Mouse (Mus musculus): ENCODE results near the gene Col17a1. TPM values are rescaled to one million over a fixed set of nuclear protein-coding genes. Genes with fewer than 3 reads are reported as not detected.

The Col17a1 gene
- total RNA-seq, 2 experiments from 2014 or later = 0.65 to 1.3 TPM

DNA sequence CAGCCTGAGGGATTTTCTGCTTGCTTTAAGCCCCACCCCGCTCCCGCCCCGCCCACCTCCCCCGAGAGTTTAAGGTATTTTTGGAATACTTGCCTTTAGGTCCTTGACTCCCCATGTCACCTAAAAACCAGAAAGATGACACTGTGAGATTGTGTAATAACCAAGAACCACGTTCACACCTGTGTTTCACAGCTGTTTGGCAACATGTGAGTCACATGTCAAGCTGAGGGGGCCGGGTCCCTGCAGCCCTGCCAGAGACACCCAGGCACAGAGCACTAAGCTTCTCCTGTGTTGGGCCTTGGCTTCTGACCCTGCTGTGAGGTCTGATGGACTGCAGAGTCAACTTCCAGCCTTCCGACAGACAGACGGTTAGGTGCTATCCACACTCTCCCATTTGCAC, 24.3 kb downstream of the Col17a1 start:
- no peak for DNase-seq

DNA sequence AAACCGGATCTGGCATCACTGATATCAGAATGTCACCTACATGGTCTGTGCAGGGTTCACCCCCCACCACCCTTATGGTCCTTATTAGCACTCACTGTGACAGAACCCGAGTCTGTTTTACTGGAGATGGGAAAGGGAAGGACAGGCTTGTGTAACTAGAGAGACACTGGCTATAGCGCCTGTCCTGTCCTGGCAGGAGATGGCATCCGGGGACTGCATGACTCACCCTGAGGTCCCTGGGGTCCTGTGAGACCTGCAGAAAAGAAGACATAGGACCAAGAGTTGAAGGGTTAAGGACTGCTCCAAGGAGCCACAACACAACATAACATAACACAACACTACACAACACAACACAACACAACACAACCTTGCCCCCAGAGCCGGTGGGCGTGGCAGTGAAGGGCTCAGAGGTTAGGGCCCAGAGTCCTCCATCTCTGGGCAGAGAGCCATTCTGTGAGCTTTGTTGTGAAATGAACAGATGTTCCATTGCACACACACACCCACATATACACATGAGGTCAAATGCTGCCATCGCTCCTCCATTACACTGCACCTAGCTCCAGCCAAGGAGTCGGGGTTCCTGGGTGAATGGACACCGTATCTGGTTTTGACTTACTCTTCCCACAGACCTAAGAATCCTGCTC, 32.0 kb downstream of the Col17a1 start:
- no peak for DNase-seq

DNA sequence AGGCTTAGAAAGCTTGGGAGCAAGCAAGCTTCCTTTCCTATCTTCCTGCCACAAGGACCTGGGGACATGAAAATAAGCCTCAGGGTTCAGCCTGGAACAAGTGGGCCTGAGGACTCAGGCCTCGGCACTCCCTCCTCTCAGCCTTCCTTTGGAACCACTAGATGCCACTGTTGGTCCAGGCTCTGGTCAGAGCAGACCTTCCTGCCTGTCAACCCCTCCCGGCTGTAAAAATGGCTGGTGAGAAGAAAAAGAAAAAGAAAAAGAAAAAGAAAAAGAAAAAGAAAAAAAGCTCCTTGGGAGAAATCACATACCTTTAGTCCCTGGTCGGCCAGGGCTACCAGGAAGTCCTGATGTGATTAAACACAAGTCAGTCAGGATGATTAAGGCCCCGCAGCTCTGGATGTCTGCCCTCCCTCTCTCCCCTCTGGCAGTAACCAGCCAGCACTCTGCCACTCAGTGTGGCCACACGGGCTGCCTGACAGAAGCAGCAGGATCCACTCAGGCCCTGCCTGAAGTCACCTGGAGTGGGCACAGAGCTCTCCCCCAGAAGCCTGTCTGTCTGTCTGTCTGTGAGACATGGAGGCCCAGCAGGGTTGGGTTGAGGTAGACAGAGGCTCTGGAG, 32.9 kb downstream of the Col17a1 start:
- DNase-seq = peak; percentile 55

GRCm38 (mm10) chr19:47654896-47655295, 37.0 kb downstream of the Col17a1 start:
- peak; percentile 36 for DNase-seq

DNA sequence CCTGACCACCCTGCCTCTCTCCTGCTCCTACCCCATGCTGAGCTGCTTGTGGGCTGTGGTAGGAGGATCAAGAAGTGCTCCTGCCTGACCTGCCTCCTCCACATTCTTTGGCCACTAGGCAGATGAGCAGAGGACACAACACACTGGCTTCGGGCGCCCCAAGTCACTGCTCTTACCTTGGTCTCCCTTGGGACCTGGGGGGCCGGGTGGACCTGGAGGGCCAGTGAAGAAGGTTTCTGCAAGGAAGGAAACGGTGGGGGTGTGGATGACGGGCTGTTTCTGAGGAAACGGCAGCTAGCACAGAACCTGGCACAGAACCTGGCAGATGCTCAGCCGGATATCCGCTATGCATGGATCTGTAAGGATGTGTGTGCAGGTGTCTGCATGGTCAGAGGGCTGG, 38.7 kb downstream of the Col17a1 start:
- DNase-seq = no peak

DNA sequence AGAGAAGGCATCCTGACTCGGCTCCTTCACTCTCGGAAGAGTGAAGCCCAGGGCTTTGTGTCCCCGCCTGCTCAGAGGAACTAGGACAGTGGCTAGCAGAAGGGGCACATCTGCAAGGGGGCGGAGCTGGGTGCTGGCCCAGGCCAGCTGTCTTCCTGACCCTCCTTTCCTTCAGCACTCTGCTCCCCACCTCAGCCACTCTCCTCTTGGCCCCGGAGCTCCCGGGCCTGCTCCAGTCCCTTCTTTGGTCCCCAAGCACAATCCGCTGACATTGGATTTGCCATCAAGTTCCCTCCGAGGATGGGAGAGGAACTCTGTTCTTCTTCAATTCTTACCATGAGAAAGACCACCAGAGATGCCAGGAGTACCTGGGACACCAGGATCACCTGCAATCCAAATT, 39.6 kb downstream of the Col17a1 start:
- no peak for DNase-seq

- no peak for DNase-seq
Measured at GRCm38 (mm10) chr19:47651160-47651480, 40.8 kb downstream of the Col17a1 start.

DNA sequence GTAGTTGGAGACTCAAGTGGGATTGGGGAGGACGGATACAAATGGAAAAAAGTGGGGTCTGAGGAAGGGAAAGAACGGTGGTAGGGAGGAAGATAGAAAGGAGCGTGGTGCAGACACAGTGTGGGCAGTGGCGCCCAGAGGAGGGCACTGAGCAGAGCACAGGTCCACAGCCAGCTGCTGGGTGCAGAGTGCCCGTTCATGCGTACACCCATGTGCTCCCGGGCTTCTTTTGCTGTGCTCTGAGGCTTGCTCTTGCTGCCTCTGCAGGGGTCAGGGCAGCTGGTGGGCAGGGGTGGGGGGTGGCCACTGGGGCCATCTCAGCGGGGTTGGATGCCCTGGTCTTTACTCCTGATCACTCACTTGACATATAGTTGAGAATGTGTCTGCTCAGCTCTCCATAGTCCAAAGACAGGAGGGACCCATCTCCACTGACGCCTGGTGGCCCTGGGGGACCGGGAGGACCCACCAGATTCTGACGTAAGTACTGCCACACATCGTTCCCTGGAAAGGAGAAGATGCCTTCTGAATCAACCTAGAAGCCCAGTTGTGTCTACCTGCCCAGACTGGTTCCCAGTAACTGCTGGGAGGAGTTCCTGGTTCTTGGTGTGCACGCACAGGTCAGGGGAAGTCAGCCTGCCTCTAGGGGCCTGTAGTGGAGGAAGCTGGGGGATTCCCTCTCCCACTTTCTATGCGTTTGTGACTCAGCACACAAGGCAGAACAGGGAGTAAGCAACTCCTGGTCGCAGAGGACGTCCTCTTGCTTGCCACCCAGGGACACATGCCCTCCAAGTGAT, 41.3 kb downstream of the Col17a1 start:
- no peak for DNase-seq

- no peak for DNase-seq
Measured at GRCm38 (mm10) chr19:47649071-47649470, 42.8 kb downstream of the Col17a1 start.

DNA sequence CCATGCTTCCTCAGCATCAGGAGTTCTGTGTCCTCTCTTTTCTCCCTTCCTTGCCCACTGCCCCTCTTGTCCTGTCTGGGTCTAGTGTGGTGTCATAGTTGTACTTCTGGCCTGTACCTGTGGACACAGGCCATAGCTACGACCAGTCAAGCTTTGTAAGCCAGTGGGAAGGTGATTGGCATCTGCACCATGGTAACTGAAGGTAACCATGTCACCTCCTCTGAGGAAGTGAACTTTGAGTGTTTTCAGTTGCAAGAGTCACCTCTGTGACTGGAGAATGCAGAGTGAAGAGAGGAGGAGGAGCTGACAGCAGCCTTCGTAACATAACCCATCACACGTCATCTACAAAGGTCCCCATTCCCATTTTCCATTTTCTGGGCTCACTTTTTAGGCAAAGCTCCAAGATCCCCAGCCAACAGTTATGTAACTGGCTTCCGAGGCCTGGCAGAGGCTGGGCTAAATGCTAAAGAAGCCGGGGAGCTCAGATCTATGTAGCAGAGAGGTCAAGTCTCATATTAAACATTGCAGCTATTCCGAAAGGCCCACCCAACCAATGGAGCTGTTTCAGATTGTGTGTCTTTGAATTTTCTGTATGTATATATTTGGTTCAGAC, 45.3 kb downstream of the Col17a1 start:
- no peak for DNase-seq

DNA sequence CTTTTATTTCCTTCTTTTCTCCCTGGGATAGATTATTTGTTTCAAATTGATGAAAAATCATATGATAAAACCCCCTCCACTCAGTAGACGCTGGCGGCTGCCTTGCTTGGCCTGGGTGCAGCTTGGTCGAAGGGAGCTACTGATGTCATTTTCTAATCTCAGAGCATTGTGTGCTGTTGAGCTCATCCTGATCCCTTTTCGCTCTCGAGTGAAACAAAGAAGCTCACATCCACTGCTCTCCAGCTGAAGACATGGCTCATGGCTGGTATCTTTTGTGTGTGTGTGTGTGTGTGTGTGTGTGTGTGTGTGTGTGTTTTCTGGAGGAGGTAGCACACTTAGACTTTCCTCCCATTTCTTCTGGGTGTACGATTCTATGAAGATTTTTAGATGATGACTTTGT, 46.3 kb downstream of the Col17a1 start:
- DNase-seq = no peak

DNA sequence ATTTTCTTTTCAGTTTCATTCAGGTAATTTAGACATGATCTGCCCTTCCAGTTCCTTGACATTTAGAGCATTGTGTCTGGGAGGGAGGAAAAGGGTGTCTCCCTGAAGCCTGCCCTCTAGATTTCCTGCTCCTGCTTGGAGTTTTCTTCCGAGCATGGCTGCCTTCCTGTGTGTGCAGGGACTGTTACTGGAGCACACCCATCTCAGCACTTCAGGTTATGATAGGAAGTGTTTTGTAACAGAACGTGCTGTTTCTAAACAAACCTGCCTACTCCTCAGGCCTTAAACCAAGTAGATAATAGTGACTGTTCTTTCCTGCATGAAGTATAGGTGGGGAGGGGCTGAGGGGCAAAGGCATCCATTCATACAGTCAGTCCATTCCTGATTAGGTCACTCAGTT, 48.0 kb downstream of the Col17a1 start:
- DNase-seq = no peak

DNA sequence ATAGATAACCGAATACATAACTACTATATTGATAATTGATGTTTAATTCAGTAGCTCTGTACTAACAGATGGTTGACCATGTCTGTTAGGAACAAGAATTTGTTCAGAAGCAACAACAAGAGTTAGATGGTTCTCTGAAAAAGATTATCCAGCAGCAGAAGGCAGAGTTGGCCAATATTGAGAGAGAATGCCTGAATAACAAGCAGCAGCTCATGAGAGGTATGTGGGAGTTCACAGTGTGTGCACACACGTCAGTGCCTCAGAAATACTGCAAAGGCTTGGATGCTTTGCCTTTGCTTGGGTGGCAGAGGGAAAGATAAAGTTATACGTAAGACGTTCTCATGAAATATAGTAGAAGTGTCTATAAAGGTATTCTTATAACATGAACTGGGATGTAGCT, 56.5 kb downstream of the Col17a1 start:
- DNase-seq = no peak

DNA sequence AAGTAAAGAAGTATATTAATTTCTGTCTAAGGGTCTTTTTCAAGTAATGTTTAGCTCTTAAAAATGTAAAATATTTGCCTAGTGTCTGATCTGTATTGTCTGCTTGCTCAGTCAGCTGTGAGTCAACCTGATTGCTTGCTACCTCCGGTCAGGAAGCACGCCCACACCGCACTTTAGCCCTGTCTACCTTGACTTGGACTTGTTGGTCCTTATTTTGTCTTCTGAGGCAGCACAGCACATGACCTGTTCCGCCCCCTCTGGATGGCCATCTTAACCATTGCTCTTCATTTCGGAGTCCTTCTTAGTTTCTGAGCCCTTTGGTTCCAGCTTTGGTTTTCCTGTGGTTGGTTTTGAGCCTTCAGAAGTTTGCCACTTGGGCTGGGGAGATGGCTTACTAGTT, 60.1 kb downstream of the Col17a1 start:
- DNase-seq = no peak

DNA sequence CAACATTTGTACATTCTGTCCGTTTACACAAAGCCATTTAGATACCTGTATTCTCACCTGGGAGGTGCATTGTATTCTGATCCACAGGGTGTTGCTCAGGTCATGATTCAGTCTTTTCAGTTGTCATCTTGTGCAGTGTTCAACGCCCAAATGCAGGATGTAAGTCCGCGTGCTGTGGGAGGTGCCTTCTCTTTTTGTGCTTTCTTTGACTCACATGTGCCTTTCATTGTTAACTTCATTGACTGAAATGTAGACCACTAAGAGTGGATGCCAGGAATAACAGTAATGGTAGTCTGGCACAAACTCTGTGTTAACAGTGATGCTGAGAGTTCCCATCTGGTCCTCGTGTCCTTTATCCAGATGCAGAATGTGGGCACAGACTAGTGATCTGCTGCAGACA, 61.5 kb downstream of the Col17a1 start:
- no peak for DNase-seq

GRCm38 (mm10) chr19:47629068-47629467, 62.8 kb downstream of the Col17a1 start:
- no peak for DNase-seq

GRCm38 (mm10) chr19:47627450-47627849, 64.4 kb downstream of the Col17a1 start:
- DNase-seq = no peak

DNA sequence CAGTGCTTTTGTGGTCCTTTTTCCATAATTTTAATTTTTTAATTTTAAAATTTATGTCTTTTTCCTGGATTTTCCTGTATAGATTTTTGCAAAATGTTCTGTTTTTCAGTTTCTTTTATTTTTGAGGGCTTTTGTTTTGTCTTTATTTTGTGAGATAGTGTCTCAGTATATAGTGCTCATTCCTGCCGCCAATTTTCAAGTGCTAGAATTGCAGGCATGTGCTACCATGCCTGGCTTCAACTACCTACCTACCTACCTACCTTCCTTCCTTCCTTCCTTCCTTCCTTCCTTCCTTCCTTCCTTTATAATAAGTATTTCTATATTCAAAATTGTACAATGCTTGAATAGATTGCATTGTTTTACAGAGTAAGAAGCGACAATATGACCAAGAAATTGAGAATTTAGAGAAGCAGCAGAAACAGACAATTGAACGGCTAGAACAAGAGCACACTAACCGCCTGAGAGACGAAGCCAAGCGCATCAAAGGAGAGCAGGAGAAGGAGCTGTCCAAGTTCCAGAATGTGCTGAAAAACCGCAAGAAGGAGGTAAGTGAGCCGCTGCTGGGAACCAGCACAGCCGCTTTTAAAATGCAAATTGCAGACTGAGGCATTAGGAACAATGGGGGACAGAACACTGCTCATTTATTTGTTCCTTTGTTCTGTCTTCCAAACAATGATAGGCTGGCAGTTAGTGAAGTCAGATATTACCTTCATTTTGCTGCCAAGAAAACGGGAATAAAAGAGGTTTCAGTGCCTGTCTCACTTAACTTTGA, 66.8 kb downstream of the Col17a1 start:
- no peak for DNase-seq

- DNase-seq = no peak
Measured at GRCm38 (mm10) chr19:47621478-47621877, 70.4 kb downstream of the Col17a1 start.

GRCm38 (mm10) chr19:47613442-47613841, 78.5 kb downstream of the Col17a1 start:
- DNase-seq = no peak

DNA sequence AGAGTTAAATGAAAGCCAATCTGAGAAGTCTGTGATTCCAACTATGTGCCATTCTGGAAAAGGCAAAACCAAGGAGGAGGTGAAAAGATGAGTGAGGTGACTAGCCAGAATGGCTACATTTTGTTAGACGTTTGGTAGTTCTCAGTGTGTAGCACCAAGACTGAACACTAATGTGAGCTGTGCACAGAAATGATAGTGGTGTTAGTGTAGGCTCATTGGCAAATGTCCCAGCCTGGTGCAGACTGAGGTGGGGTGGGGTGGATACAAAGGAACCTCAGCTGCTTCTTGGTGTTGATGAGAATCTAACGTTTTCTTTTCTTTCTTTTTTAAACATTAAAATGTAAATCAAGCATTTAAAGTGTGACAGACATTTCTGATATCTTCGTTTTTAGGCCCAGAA, 83.4 kb downstream of the Col17a1 start:
- no peak for DNase-seq
